Comparison of ENCODE assay signal across 10 mouse cellular contexts in genomic region chr3:51963891-51964593, GRCm38 (mm10).
A peak's percentile ranks its signal among the peaks of the same experiment; 100 is the strongest.
DNase-seq lines count a peak whose midpoint lies in the region; ATAC-seq and TF ChIP-seq lines count a peak whose summit lies in the region.
"Had no signal": no experiment of that assay in that cellular context is flagged by ENCODE, and none has a peak within 500 bp of the region (broad histone marks: within the 10 kb centered on the region; RNA-seq: fewer than 3 reads in every experiment).

No protein-coding gene starts in this region.

- H3K27ac ChIP-seq in forebrain, embryonic 15.5 days (replicated peaks) = peak overlapping the region; percentile 86
- H3K27ac ChIP-seq in stomach, postnatal 0 days (replicated peaks) = no peak overlapping the region
- H3K27ac ChIP-seq: liver, embryonic 14.5 days had no signal

- peak; percentile 30 for DNase-seq in stomach, postnatal 0 days (ENCODE audit: low spot score)
- DNase-seq in urinary bladder, adult 18-20 months (ENCODE audit: low spot score in 2 of 2) = no peak
- DNase-seq in adrenal gland, adult 18-20 months (ENCODE audit: low spot score in 2 of 2) = no peak
- DNase-seq: cerebellum, adult 9-10 months had no signal

- H3K27me3 ChIP-seq in megakaryocyte, embryonic 14.5 days (replicated peaks) = no peaks in the 10 kb centered on the region
- H3K27me3 ChIP-seq in forebrain, embryonic 15.5 days = no peaks in the 10 kb centered on the region
- no peaks in the 10 kb centered on the region for H3K27me3 ChIP-seq in stomach, postnatal 0 days (ENCODE audit: control insufficient read depth, insufficient read depth, low read length)
- H3K27me3 ChIP-seq: Patski had no signal

- peaks cover 35% of the 10 kb centered on the region for H3K4me1 ChIP-seq in megakaryocyte, embryonic 14.5 days
- peaks cover 25% of the 10 kb centered on the region for H3K4me1 ChIP-seq in forebrain, embryonic 15.5 days
- H3K4me1 ChIP-seq in stomach, postnatal 0 days (replicated peaks; ENCODE audit: control insufficient read depth, insufficient read depth) = peaks cover 4% of the 10 kb centered on the region; the same call in 1 of the 2 replicates

- ATAC-seq in megakaryocyte, adult 5-6 weeks (ENCODE audit: poor library complexity, severe bottlenecking) = no peak
- ATAC-seq in forebrain, embryonic 15.5 days (replicated peaks) = peak; percentile 85
- ATAC-seq in megakaryocyte-erythroid progenitor cell, adult 5-6 weeks (replicated peaks; ENCODE audit: low FRiP score, low TSS enrichment, poor library complexity, severe bottlenecking) = peak; percentile 48
- peak; percentile 44; the same call in 1 of the 2 replicates for ATAC-seq in stomach, postnatal 0 days (ENCODE audit: low FRiP score, low TSS enrichment)
- ATAC-seq: Patski had no signal

- no peak for TF ChIP-seq CTCF in stomach, postnatal 0 days (IDR thresholded peaks at IDR 0.05; ENCODE audit: low read depth)

- no peak overlapping the region for H3K9ac ChIP-seq in forebrain, embryonic 15.5 days (replicated peaks)
- no peak overlapping the region for H3K9ac ChIP-seq in stomach, postnatal 0 days (ENCODE audit: low read length)
- H3K9ac ChIP-seq: liver, embryonic 14.5 days had no signal

- no peaks in the 10 kb centered on the region for H3K9me3 ChIP-seq in megakaryocyte, embryonic 14.5 days
- H3K9me3 ChIP-seq in forebrain, embryonic 15.5 days = no peaks in the 10 kb centered on the region
- H3K9me3 ChIP-seq in stomach, postnatal 0 days (ENCODE audit: control insufficient read depth, low read length) = no peaks in the 10 kb centered on the region

- H3K4me2 ChIP-seq in forebrain, embryonic 15.5 days (replicated peaks) = peak overlapping the region; percentile 0; the same call in 1 of the 2 replicates
- no peak overlapping the region for H3K4me2 ChIP-seq in stomach, postnatal 0 days (replicated peaks; ENCODE audit: low read depth)

- WGBS in forebrain, embryonic 15.5 days = 8% methylated on average over 4 of the region's 4 CpGs
- 22% methylated on average over 4 of the region's 4 CpGs for WGBS in stomach, postnatal 0 days

- TF ChIP-seq EP300 in stomach, postnatal 0 days (optimal IDR thresholded peaks at IDR 0.05) = no peak

- H3K36me3 ChIP-seq in megakaryocyte, embryonic 14.5 days (replicated peaks; ENCODE audit: low read length) = no peaks in the 10 kb centered on the region
- H3K36me3 ChIP-seq in forebrain, embryonic 15.5 days = no peaks in the 10 kb centered on the region
- H3K36me3 ChIP-seq in stomach, postnatal 0 days (ENCODE audit: control insufficient read depth, insufficient read depth, low read length) = no peaks in the 10 kb centered on the region

- H3K4me3 ChIP-seq in megakaryocyte, embryonic 14.5 days (replicated peaks) = peak overlapping the region; percentile 86
- no peak overlapping the region for H3K4me3 ChIP-seq in forebrain, embryonic 15.5 days
- no peak overlapping the region for H3K4me3 ChIP-seq in stomach, postnatal 0 days (ENCODE audit: low read depth, low read length)
